Mouse (Mus musculus) limb, embryonic 15.5 days (tissue): ENCODE data around the gene Prdx6. TPM values are rescaled to one million over a fixed set of nuclear protein-coding genes. Genes with fewer than 3 reads are reported as not detected.

ENCODE experiments used
- ATAC-seq: fragments of 200-750 bp; cut with Nextera tagmentation; 2 replicates; pipeline ENCODE4 v1.8.0; 2017; ENCODE audit warnings: low read depth, moderate TSS enrichment; ENCODE audit not compliant: insufficient number of reproducible peaks, low FRiP score, low TSS enrichment
- H3K27ac ChIP-seq: fragments of 300-500 bp; sonication (generic); 2 replicates; pipeline ENCODE4 v1.5.1; 2015; ENCODE audit warnings: moderate library complexity, mild to moderate bottlenecking, inconsistent platforms
- H3K27me3 ChIP-seq: fragments of 300-500 bp; sonication (generic); 2 replicates; pipeline ENCODE4 v1.6.1; 2015; ENCODE audit warnings: inconsistent platforms
- H3K36me3 ChIP-seq: fragments of 300-500 bp; sonication (generic); 2 replicates; pipeline ENCODE4 v1.6.1; 2015; ENCODE audit warnings: inconsistent platforms
- H3K4me1 ChIP-seq: fragments of 300-500 bp; sonication (generic); 2 replicates; pipeline ENCODE4 v1.6.1; 2015; ENCODE audit warnings: inconsistent platforms
- H3K4me2 ChIP-seq: fragments of 300-500 bp; sonication (generic); 2 replicates; pipeline ENCODE4 v1.6.1; 2015; ENCODE audit warnings: mild to moderate bottlenecking, inconsistent platforms
- H3K4me3 ChIP-seq: fragments of 300-500 bp; sonication (generic); 2 replicates; pipeline ENCODE4 v1.5.1; 2015; ENCODE audit warnings: mild to moderate bottlenecking, inconsistent platforms
- H3K9ac ChIP-seq: fragments of 300-500 bp; sonication (generic); 2 replicates; pipeline ENCODE4 v1.6.1; 2015; ENCODE audit warnings: inconsistent platforms
- H3K9me3 ChIP-seq: fragments of 300-500 bp; sonication (generic); 2 replicates; pipeline ENCODE4 v1.6.1; 2016; ENCODE audit warnings: inconsistent platforms
- WGBS: fragments of 180-500 bp; shearing (Covaris S2); methylation state at CpG from one replicate; pipeline ENCODE4 v1.1.7; 2015; 5-methylcytosine and 5-hydroxymethylcytosine counted together
- polyA plus RNA-seq: library from polyadenylated mRNA; unstranded; fragments of >200 nt; fragmentation: Nextera tagmentation; extraction: Ambion mirVana; gene quantifications from 2 replicates; pipeline ENCODE4 v1.2.1, GENCODE M21; 2015

Prdx6 gene
- polyA plus RNA-seq = 310 and 325 TPM in 2 replicates

DNA sequence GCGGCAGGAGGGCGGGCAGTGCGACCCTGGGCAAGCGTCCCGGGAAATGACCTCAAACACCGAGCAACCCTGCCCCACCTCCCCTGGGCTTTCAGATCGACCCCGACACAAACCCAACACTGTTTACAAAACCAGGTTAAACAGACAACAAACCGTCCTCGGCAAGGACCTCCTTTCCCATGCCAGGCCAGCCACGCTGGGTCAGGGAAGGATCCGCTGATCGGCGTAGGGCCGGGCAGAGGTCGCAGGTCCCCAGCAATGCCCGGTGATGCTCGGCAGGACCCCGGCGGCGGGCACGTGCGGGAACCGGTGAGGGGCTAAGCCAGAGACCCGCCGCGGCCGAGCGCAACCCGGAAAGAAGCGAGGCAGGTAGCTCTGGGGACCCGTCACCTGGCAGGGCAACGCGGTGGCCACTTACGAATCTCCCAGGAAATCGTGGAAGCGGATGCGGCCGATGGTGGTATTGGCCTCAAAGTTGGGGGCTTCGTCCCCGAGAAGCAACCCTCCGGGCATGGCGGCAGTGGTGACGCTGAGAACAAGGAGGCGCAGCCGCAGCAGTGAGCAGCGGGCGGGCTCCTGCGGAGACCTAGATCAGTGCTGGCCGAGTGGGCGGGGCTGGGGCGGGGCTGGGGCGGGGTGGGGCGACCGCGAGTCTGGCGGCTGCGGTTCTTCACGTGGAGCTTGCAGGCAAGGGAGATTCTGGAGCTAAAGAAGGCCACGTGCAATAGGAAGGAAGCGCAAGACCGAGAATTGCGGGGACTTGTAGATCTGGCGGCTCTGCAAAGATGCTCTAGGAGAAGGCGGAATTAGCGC is at the start of gene Prdx6:
Prdx6 (minus strand) TSS at position 616 of the 813 bp plus-strand sequence.
- WGBS = under 1% methylated on average over 66 of the region's 66 CpGs
- Histone ChIP-seq H3K27ac (peak within 1 kb of the TSS; percentile 75), H3K36me3 (peaks cover 3% of the 10 kb centered on the region; the same call in 1 of the 2 replicates), H3K27me3 (0 out of 2 replicates have a peak, but pooled peaks cover 9% of the 10 kb centered on the region), H3K9ac (peak within 1 kb of the TSS; percentile 71), H3K4me1 (peaks cover 17% of the 10 kb centered on the region), H3K9me3 (no peaks in the 10 kb centered on the region), H3K4me3 (peak within 1 kb of the TSS; percentile 85), H3K4me2 (peak within 1 kb of the TSS; percentile 81)
- ATAC-seq = peak; percentile 91

DNA sequence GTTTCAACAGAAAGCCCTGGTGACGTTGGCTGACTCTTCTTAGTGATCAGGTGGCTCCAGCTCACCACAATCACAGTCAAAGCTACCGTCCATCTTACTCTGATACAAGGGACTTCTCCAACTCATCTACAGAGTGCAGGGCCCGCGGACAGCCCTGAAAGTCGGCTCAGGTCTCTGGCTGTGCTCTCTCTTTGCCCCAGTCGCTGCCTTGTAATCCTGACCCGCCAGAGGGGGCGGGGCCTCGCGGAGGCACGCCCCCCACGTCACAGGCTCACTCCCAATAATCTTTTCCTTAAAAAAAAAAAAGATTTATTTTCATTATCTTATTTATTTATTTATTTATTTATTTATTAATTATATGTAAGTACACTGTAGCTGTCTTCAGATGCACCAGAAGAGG is 37.2 kb upstream of the Prdx6 start:
- H3K27ac ChIP-seq = no peak overlapping the region

DNA sequence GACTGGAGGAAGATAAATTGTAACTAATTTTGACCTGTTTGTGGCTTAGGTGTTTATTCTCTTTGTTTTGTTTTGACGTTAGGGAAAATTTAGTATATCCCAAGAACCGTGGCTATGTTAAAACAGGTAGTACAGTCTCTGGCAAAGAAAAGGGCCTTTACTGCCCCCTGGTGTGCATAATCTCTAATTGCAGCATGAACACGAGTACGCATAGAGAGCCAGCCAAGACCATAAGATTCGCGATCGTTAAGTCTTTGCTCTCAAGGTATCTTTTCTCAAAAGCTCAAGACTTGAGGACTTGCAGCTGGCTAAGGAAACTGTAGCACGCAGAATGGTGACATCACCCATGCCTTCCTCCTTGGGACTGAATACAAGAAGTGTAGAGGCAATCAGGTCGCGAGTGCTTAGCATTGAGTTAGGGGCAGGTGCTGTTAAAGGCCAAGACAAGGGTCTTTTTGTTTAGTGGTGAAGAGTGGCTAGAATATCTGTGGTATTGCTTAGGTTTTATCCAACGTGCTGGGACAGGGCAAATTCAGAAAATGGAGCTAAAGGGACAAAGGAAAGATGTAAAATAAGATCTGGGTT is 35.8 kb upstream of the Prdx6 start:
- Histone ChIP-seq H3K4me3 (no peak overlapping the region), H3K36me3 (no peaks in the 10 kb centered on the region), H3K27me3 (no peaks in the 10 kb centered on the region), H3K9ac (no peak overlapping the region), H3K27ac (no peak overlapping the region), H3K9me3 (no peaks in the 10 kb centered on the region), H3K4me2 (no peak overlapping the region), H3K4me1 (no peaks in the 10 kb centered on the region)
- 29% methylated on average over 11 of the region's 11 CpGs for WGBS
- no peak for ATAC-seq

More for the DNA sequence above, 37.2 kb upstream of the Prdx6 start:
- no peak overlapping the region for H3K4me3 ChIP-seq
- no peak for ATAC-seq
- H3K9ac ChIP-seq = no peak overlapping the region
- H3K27me3 ChIP-seq = no peaks in the 10 kb centered on the region
- no peaks in the 10 kb centered on the region for H3K36me3 ChIP-seq
- WGBS = 52% methylated on average over 12 of the region's 12 CpGs
- H3K4me1 ChIP-seq = no peaks in the 10 kb centered on the region
- no peaks in the 10 kb centered on the region for H3K9me3 ChIP-seq
- H3K4me2 ChIP-seq = no peak overlapping the region

DNA sequence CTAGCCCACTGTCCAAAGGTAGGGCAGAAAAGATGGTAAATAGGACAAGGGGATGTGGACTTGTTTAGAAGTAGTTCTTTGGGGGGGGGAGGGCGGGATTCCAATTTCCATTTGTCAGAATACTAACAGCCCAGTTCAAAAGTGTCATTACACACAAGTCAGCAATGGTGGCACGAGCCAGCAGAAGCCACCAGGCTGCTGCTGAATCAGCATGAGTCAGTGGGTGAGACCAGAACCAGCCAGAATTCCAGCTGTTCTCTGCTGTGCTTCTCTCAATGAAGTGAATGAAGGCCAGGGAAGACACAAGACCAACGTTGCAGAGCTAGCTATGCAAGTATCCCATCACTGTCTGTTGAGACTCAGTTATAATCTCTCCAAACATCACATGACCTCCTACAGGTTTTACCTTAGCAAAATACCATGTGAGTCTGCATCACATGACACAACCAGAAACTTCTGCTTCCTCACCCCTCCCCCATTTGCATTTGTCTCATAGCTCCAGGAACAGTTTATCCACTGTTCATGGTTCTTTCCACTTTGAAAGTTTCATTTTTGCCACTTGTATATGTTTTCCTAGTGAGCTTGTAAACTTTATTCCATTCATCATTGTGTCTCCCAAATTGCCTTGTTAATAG is 30.2 kb upstream of the Prdx6 start:
- Histone ChIP-seq H3K27me3 (no peaks in the 10 kb centered on the region), H3K4me1 (no peaks in the 10 kb centered on the region), H3K36me3 (no peaks in the 10 kb centered on the region), H3K27ac (no peak overlapping the region), H3K4me3 (no peak overlapping the region), H3K4me2 (no peak overlapping the region), H3K9ac (no peak overlapping the region), H3K9me3 (no peaks in the 10 kb centered on the region)
- no peak for ATAC-seq
- WGBS = 72% methylated on average over 3 of the region's 3 CpGs

DNA sequence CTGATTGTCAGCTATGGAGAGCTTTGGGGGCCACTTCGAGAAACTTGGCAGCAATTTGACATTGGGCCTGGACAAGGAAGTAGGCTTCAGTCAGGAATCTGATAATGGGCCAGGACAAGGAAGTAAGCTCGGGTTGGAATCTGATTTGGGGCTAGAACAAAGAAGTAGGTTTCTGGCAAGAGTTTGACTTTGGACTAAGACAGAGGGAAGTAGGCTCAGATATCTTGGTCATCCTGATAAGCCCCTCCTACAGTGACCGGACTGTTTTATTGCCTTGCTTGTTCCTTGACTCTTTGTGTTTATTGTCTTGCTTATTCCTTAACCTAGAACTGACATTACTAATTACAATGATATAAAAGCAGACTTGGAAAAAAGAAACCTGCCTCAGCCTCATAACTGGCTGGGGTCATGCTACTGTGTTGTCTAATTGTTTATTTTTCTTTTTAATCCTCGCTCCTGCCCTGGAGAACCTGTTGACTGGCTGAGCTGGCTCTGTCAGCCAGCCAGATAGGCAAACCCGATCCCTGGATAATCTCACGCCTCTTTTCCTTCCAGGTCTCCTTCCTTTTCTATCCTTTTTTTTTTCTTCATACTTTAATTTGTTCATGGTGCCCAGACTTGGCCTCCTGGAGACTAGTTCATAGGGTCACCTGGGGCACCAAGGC is 28.4 kb upstream of the Prdx6 start:
- no peak overlapping the region for H3K27ac ChIP-seq
- H3K4me1 ChIP-seq = no peaks in the 10 kb centered on the region
- no peak overlapping the region for H3K4me3 ChIP-seq
- whole genome bisulfite sequencing = 61% methylated on average over 6 of the region's 6 CpGs
- no peak overlapping the region for H3K4me2 ChIP-seq
- no peaks in the 10 kb centered on the region for H3K36me3 ChIP-seq
- no peaks in the 10 kb centered on the region for H3K27me3 ChIP-seq
- ATAC-seq = no peak
- H3K9ac ChIP-seq = no peak overlapping the region
- H3K9me3 ChIP-seq = no peaks in the 10 kb centered on the region

DNA sequence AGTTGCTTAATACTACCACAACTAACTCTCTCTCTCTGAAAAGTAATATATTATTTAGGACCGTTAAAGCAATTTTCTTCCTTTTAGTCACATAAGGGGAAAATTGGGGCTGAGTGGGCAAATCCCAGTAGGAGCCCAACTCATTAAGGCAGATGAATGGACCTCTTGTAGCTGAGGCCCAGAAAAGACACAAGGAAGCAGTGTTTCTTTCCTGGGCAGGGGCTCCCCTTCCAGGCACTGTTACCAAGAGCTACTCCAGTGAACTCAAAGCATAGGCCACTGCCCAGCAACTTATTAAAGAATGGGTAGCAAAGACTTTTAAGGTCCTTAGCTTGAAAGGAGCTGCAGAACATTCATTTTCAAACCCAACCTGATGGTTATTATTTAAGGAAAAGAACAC is 22.5 kb upstream of the Prdx6 start:
- ATAC-seq = no peak
- Histone ChIP-seq H3K9ac (no peak overlapping the region), H3K27ac (no peak overlapping the region), H3K4me1 (no peaks in the 10 kb centered on the region), H3K4me2 (no peak overlapping the region), H3K4me3 (no peak overlapping the region), H3K9me3 (no peaks in the 10 kb centered on the region), H3K36me3 (no peaks in the 10 kb centered on the region), H3K27me3 (no peaks in the 10 kb centered on the region)
- 44% methylated on average over 1 of the region's 1 CpGs for WGBS

DNA sequence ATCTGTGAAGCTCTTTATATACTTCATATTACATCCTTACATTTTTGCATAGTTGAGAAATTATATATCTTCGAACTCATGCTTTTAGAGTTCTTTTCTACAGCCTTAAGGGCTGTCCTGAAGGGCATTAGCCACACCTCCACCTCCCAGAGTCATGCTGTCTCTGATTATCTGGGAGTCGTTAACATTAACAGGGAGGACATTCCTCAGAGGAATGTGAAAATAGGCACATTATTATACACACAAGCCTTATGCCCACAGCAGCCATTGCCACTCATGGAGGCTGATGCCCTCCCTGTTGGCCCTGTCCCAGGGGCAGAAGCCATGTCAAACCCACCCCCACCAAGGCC is 20.4 kb upstream of the Prdx6 start:
- no peak overlapping the region for H3K9ac ChIP-seq
- H3K9me3 ChIP-seq = no peaks in the 10 kb centered on the region
- no peaks in the 10 kb centered on the region for H3K36me3 ChIP-seq
- H3K4me1 ChIP-seq = no peaks in the 10 kb centered on the region
- WGBS = 52% methylated on average over 2 of the region's 2 CpGs
- ATAC-seq = no peak
- H3K4me2 ChIP-seq = no peak overlapping the region
- no peak overlapping the region for H3K4me3 ChIP-seq
- H3K27me3 ChIP-seq = no peaks in the 10 kb centered on the region
- H3K27ac ChIP-seq = no peak overlapping the region

DNA sequence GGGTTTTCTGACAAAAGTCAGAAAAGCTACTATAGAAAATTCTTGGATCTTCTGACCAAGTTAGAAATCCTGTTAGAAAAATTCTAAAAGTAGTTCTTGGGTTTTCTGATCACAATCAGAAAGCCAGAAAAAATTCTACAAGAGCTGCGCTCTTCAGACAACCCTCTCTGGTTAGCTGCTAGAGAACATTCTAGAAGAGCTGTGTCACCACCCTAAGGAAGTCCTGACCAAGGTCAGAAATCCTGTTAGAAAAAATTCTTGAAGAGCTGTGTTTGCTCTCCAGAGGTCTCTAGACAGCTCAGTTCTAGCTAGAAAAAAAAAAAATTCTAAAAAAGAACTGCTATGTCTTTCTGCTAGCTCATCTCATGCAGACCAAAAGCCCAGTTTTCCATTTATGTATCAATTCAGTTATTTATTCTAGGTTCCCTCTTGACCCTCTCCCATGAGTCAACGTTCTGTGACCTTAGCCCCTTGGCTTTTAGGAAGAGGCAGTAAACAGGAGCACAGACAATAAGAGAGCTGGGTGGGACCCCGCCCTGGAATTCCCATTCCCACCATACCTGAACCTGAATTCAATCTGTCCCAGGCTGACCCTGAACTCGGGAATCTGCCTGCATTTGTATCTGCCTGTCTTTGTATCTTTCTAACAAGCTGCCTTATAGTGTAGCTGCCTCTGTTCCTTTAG is 19.9 kb upstream of the Prdx6 start:
- 77% methylated on average over 4 of the region's 4 CpGs for WGBS
- Histone ChIP-seq H3K9me3 (no peaks in the 10 kb centered on the region), H3K9ac (no peak overlapping the region), H3K4me3 (no peak overlapping the region), H3K36me3 (no peaks in the 10 kb centered on the region), H3K27me3 (no peaks in the 10 kb centered on the region), H3K4me1 (no peaks in the 10 kb centered on the region), H3K4me2 (no peak overlapping the region), H3K27ac (no peak overlapping the region)
- no peak for ATAC-seq

DNA sequence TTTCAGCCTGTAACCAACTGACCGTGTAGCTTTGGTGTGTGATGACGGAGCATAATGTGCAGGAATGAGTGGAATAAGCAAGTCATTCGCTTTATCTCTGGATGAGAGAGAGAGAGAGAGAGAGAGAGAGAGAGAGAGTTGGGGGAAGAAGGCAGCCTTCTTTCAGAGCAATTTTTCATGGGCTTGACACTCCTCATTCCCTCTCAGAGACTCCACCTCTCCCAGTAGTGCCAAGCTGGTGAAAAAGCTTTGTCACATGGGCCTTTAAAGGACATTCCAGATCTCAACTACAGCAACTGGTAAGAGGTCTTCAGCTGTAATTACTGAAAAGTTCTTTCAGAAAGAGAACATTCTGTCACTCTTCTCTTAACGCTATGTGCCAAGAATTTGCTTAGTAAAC is 18.3 kb upstream of the Prdx6 start:
- Histone ChIP-seq H3K9me3 (no peaks in the 10 kb centered on the region), H3K4me3 (no peak overlapping the region), H3K4me1 (no peaks in the 10 kb centered on the region), H3K36me3 (no peaks in the 10 kb centered on the region), H3K4me2 (no peak overlapping the region), H3K27me3 (no peaks in the 10 kb centered on the region), H3K9ac (no peak overlapping the region), H3K27ac (no peak overlapping the region)
- 81% methylated on average over 4 of the region's 4 CpGs for WGBS
- no peak for ATAC-seq

DNA sequence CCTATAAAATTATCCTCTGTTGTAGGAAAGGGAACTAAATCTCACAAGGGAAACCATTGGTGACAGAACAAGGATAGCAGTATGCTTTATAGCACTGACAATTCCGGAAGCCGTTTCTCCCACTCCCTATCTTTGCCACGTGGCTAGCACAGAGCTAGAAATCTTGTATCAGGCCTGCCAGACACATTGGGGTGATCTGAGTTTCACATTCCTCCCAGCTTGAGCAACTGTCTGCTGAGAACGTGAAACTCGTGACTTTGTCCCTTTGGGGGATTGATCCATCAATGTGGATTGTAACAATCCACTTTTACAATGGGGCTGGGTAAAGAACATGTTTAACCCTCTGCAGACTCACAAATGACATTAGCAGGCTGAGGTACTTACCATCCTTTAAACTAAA is 17.9 kb upstream of the Prdx6 start:
- no peak for ATAC-seq
- H3K27ac ChIP-seq = no peak overlapping the region
- H3K4me1 ChIP-seq = no peaks in the 10 kb centered on the region
- H3K9me3 ChIP-seq = no peaks in the 10 kb centered on the region
- H3K36me3 ChIP-seq = no peaks in the 10 kb centered on the region
- WGBS = 42% methylated on average over 5 of the region's 5 CpGs
- no peak overlapping the region for H3K9ac ChIP-seq
- H3K4me3 ChIP-seq = no peak overlapping the region
- no peaks in the 10 kb centered on the region for H3K27me3 ChIP-seq
- H3K4me2 ChIP-seq = no peak overlapping the region

DNA sequence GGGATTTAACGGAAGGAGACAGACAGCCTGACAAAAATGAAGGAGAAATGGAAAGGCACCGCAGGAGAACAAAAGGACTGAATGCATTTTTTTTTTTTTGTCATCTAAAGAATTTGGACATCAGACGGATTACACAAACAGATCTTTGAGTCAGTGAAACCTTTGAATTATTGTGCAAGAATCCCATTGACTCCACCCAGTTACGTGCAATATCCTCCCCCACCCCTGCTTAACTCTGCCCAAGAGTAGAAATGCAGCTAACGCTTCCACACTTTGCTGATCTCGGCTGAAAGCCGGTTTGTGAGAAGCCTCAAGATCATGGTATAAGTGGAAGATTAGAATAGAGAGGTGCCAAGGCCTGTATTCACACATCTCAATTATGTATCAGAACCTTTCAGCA is 17.1 kb upstream of the Prdx6 start:
- 72% methylated on average over 7 of the region's 7 CpGs for WGBS
- Histone ChIP-seq H3K4me1 (no peaks in the 10 kb centered on the region), H3K9me3 (no peaks in the 10 kb centered on the region), H3K36me3 (no peaks in the 10 kb centered on the region), H3K4me2 (no peak overlapping the region), H3K27me3 (no peaks in the 10 kb centered on the region), H3K4me3 (no peak overlapping the region), H3K9ac (no peak overlapping the region), H3K27ac (no peak overlapping the region)
- no peak for ATAC-seq
